Mouse (Mus musculus): ENCODE measurements around the gene Gm45337. TPM values are rescaled to one million over a fixed set of nuclear protein-coding genes. Genes with fewer than 3 reads are reported as not detected.
"Not testable (repeated sequence)": the region's sequence is repeated elsewhere in the genome, so short reads cannot be mapped to it uniquely, and the experiment has no call there.

Gene Gm45337
- not detected for total RNA-seq (2022)

DNA sequence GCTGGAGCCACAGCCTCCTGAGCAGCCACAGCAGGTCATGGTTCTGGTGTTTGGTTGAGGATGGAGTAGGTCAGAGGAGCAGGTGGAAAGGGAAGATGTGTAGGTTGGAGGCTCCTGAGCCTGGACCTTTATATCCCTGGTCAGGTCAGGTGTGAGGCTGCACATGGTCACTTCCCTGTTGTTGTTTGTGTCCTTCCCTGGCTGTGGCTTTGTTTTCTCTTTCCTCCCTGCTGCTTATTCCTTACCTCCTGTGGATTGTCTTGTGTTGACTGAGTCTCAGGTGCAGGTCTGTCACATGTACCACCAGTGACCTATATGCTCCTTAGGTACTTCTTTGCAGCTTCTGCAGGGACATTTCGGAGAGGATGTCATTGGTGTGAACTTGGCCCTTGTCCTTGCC lies at the start of gene Gm45337:
TSS of gene Gm45337 (minus strand) at position 101 of the 400 bp plus-strand sequence.
- no peak for DNase-seq (ENCODE audit: low spot score in 2 of 2)

GRCm38 (mm10) chr7:142190289-142190688 lies 45.9 kb upstream of the Gm45337 start, which contains the start of gene Gm10153:
Gm10153 (minus strand) TSS chr7:142190389.
- DNase-seq (ENCODE audit: low spot score in 2 of 2), result no peak

DNA sequence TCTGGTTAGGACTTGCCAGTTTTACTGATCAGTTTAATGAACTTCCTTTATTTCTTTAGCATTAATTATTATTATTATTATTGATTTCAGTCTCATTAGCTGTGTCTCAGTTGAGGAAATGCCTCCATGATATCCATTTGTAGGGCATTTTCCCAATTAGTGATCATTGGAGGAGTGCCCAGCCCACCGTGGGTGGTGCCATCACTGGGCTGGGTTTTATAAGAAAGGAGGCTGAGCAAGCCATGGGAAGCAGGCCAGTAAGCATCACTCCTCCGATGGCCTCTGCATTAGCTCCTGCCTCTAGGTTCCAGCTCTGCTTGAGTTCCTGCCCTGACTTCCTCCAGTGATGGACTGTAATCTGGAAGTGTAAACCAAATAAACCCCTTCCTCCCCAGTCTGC lies 43.7 kb upstream of the Gm45337 start:
- DNase-seq (ENCODE audit: low spot score in 2 of 2), result no peak

DNA sequence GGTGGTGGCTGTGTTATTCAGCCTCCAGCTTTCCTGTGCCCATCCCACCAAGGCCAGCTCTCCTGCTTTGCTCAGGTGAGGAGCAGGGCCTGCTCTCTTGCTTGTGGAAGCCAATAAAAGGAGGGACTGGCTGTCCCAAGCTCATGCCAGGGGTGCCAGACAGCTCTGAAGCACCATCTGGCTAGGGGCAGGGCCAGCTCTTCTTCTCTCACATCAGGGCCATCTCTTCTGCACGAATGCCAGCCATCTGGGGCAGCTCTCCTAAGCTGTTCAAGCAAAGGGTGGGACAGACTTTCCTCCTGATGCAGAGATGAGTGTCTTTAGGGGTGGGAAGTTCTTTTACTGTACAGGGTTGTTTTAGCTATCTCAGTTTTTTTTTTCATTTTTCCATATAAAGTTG lies 36.6 kb upstream of the Gm45337 start:
- no peak for DNase-seq (ENCODE audit: low spot score in 2 of 2)

- no peak for DNase-seq (ENCODE audit: low spot score in 2 of 2)
These were observed 34.3 kb upstream of the Gm45337 start for GRCm38 (mm10) chr7:142178685-142179084.

GRCm38 (mm10) chr7:142175905-142176304 lies 31.5 kb upstream of the Gm45337 start, which contains the start of gene Krtap5-2:
Krtap5-2 (minus strand) TSS chr7:142176005.
- DNase-seq (ENCODE audit: low spot score in 2 of 2), result not testable (repeated sequence)

DNA sequence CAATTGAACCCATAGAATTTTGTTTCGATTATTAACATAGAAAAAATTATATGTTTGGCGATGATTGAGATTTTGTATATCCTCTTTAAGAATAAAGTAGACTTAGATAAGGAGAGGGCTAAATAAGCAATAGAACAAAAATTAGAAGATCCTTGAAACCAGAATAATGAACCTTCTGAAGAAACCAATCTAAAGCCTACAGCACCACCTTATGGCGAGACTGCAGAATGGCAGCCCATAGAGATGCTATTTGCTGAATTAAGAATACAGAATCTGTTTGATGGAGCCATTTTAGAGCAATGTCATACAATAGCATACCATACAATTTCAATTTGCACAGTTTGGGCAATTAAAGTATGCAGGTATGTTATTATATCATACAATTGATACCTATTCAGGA lies 25.4 kb upstream of the Gm45337 start:
- no peak for DNase-seq (ENCODE audit: low spot score in 2 of 2)

DNA sequence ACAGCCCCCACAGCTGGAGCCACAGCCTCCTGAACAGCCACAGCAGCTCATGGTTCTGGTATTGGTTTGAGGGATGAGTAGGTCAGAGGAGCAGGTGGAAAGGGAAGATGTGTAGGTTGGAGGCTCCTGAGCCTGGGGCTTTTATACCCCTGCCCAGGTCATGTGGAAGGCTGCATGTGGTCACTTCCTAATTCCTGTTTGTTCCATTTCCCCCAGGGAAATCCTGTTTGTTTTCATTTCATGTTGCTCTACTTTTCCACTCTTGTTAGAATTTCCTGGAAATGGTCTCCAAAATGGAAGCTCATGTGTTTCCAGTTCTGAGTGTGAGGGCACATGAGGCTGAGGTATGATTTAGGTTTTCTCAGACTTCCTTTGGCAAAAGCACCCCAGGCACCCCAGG lies 21.2 kb upstream of the Gm45337 start, which contains the start of gene Gm4553:
TSS of gene Gm4553 (minus strand) at position 101 of the 400 bp plus-strand sequence.
- DNase-seq (ENCODE audit: low spot score in 2 of 2), result not testable (repeated sequence)

GRCm38 (mm10) chr7:142159366-142159765 lies 15.0 kb upstream of the Gm45337 start:
- no peak for DNase-seq (ENCODE audit: low spot score in 2 of 2)

DNA sequence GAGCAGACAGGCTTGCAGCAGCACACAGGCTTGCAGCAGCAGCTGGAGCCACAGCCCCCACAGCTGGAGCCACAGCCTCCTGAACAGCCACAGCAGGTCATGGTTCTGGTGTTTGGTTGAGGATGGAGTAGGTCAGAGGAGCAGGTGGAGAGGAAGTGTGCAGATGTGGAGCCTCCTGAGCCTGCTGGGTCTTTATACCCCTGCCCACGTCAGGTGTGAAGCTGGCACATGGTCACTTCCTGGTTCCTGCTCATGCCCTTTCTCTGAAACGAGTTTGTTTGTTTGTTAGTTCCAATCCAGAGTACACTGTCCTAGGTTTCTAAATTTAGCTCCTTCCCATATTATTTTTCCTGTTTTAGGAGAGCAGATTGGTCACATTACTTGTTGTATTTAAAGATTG lies 12.6 kb upstream of the Gm45337 start, which contains the start of gene Gm29735:
TSS of gene Gm29735 (minus strand) at position 101 of the 400 bp plus-strand sequence.
- not testable (repeated sequence) for DNase-seq (ENCODE audit: low spot score in 2 of 2)

DNA sequence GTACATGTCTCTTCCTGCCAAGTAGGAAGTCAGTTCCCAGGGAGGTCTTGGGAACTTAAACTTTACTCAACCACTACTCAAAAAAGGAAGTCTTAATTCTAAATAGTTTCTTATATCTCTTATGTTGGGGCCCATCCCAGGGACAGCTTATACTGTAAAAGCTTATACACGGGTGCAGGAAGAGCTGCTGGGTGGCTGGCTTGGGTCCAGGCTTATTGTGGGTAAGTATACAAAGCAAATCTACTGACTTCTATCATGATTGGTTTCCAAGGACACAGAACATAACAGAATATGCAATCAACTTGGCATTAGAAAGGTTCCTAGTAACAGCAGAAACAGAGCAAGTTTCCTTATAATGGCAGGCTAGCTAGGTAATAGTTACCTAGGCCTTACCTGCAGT lies 10.9 kb upstream of the Gm45337 start:
- DNase-seq (ENCODE audit: low spot score in 2 of 2), result no peak

DNA sequence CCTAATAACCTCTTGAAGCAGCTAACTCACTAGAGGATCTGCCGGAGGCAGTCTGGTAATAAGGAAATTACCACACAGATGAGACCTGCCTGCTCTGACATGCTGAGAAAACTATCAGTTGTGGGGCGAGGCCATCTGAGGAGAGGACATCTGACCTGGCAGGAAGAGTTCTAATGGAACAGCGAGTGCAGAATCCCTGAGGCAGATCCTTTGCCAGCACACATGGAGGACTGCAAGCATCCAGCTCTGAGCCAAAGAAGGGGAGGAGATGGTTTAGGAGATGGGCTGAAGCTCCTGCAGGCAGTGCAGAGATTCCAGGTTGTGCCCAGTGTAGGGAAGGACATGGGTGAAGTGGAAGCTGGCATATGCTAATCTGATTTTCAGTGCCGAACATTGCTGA lies 7.8 kb upstream of the Gm45337 start:
- no peak for DNase-seq (ENCODE audit: low spot score in 2 of 2)

DNA sequence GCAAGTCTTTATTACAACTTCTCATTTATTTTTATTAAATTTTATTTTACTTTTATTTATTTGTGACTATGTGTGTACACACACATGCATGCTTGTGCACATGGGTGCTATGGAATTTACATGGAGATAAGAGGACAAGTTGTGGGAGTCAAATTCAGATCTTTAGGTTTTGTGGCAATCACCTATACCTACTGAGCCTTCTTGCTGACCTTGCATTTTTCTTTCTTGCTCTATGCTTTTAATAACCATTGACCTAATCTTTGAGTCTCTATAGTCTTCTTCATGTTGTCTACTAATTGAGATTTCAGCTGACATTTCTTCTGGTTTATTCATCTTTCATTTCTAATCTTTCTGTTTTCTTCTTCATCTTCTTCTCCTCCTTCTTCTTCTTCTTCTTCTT lies 4.2 kb upstream of the Gm45337 start:
- DNase-seq (ENCODE audit: low spot score in 2 of 2), result no peak

DNA sequence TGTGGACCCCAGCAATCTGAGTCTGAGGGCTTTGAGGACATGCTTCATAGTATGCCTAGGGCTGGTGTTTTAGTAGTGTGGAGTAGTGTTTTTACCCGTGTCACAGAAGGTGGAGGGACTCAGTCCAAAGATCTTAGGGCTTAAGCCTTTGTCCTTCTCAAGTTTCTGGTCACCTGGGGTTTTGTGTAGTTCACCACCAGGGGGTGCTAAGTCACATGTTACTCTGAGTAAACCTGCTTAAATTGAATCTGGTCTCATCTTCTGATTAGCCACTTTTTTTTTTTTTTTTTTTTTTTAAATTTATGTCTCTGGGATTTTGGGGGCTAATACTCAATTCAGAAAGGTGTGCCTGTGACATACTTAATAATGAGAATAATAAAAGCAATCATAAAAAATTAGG lies 1.6 kb upstream of the Gm45337 start:
- no peak for DNase-seq (ENCODE audit: low spot score in 2 of 2)

GRCm38 (mm10) chr7:142145413-142145940 lies 1.1 kb upstream of the Gm45337 start:
- no peak for DNase-seq (ENCODE audit: low spot score in 2 of 2)

GRCm38 (mm10) chr7:142143506-142144010 lies 849 bp downstream of the Gm45337 start:
- not testable (repeated sequence) for DNase-seq (ENCODE audit: low spot score in 2 of 2)

- no peak for DNase-seq (ENCODE audit: low spot score in 2 of 2)
These were observed 3.7 kb downstream of the Gm45337 start for GRCm38 (mm10) chr7:142140696-142141095.

DNA sequence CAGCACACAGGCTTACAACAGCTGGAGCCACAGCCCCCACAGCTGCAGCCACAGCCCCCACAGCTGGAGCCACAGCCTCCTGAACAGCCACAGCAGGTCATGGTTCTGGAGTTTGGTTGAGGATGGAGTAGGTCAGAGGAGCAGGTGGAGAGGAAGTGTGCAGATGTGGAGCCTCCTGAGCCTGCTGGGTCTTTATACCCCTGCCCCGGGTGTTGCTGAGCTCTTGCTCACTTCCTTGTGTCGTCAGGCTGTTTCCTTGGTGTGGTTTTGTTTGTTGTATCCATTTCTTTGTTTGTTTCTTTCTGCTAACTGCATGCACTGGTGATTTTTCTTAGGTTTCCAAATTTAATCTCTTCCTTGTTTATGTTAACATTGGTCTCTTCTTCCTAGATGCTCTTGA lies 8.5 kb downstream of the Gm45337 start, which contains the start of gene Gm39115:
TSS of gene Gm39115 (minus strand) at position 101 of the 400 bp plus-strand sequence.
- not testable (repeated sequence) for DNase-seq (ENCODE audit: low spot score in 2 of 2)

- DNase-seq (ENCODE audit: low spot score in 2 of 2), result no peak
These were observed 10.0 kb downstream of the Gm45337 start for GRCm38 (mm10) chr7:142134206-142134995.

DNA sequence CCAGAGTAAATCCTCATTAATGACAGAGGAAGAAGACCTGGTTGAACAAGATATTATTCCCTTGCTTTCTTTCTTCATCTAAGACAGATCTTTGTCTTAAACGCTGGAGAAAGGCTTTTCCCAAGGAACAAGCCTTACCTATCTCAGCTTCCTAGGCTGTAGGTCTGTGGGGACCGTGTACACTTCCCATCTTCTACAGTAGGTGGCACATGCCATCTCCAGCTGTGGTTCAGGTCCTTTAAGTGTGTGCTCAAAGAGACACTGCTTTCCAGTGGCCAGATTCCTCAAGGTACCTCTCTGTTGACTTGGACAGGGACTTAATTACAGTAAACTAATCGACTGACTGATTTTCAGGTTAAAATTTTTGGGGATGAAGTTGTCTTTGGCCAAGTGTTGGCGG lies 15.6 kb downstream of the Gm45337 start:
- DNase-seq (ENCODE audit: low spot score in 2 of 2), result no peak

- not testable (repeated sequence) for DNase-seq (ENCODE audit: low spot score in 2 of 2)
These were observed 23.8 kb downstream of the Gm45337 start, which contains the start of gene Gm45618 for GRCm38 (mm10) chr7:142120629-142121028. Gm45618 (minus strand) TSS chr7:142120729.

DNA sequence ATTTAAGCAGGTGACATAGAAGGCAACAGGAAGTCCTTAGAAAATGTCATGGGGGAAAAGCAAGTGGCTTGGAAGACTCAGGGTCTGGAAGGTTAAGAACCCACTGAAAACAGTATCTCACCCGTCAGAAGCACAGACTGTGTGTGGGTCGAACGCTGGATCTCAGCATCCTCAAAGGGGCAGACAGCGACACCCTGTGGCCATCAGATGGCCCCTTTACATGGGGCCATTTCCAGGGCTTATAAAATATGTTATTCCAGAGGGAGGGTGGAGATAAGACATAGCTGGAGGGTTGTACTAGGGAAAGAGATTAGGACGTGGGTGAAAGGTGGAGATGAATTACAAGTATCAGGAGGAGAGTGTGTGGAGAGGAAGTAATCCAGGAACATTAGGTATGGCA lies 24.8 kb downstream of the Gm45337 start:
- no peak for DNase-seq (ENCODE audit: low spot score in 2 of 2)

Data from gastrocnemius, adult 8-10 months (tissue).